Mouse (Mus musculus): ENCODE data around the gene Pcdh9.

The Pcdh9 gene

GRCm38 (mm10) chr14:93561577-93561976 is 328.9 kb downstream of the Pcdh9 start:
- DNase-seq (ENCODE audit: low spot score in 2 of 2) = no peak

GRCm38 (mm10) chr14:93553771-93554170 is 336.7 kb downstream of the Pcdh9 start:
- no peak for DNase-seq (ENCODE audit: low spot score in 2 of 2)

GRCm38 (mm10) chr14:93545575-93545974 is 344.9 kb downstream of the Pcdh9 start:
- DNase-seq (ENCODE audit: low spot score in 2 of 2) = no peak

- no peak for DNase-seq (ENCODE audit: low spot score in 2 of 2)
Measured at GRCm38 (mm10) chr14:93543970-93544627, 346.4 kb downstream of the Pcdh9 start.

GRCm38 (mm10) chr14:93543561-93543960 is 346.9 kb downstream of the Pcdh9 start:
- DNase-seq (ENCODE audit: low spot score in 2 of 2) = peak; percentile 22 to 56

- DNase-seq (ENCODE audit: low spot score in 2 of 2) = peak in 1 of 2 experiments; percentile 41
Measured at GRCm38 (mm10) chr14:93534928-93535327, 355.6 kb downstream of the Pcdh9 start.

GRCm38 (mm10) chr14:93523430-93523829 is 367.0 kb downstream of the Pcdh9 start:
- no peak for DNase-seq (ENCODE audit: low spot score in 2 of 2)

- DNase-seq (ENCODE audit: low spot score in 2 of 2) = no peak
Measured at GRCm38 (mm10) chr14:93520166-93520565, 370.3 kb downstream of the Pcdh9 start.

- DNase-seq (ENCODE audit: low spot score in 2 of 2) = no peak
Measured at GRCm38 (mm10) chr14:93516679-93517078, 373.8 kb downstream of the Pcdh9 start.

GRCm38 (mm10) chr14:93506107-93506506 is 384.4 kb downstream of the Pcdh9 start:
- no peak for DNase-seq (ENCODE audit: low spot score in 2 of 2)

GRCm38 (mm10) chr14:93498813-93499690 is 391.4 kb downstream of the Pcdh9 start:
- peak; percentile 8 to 21 for DNase-seq (ENCODE audit: low spot score in 2 of 2)

- DNase-seq (ENCODE audit: low spot score in 2 of 2) = no peak
Measured at GRCm38 (mm10) chr14:93474991-93475390, 415.5 kb downstream of the Pcdh9 start.

GRCm38 (mm10) chr14:93472494-93472893 is 418.0 kb downstream of the Pcdh9 start:
- DNase-seq (ENCODE audit: low spot score in 2 of 2) = no peak

GRCm38 (mm10) chr14:93463360-93463892 is 427.1 kb downstream of the Pcdh9 start:
- DNase-seq (ENCODE audit: low spot score in 2 of 2) = no peak

GRCm38 (mm10) chr14:93450930-93451665 is 439.4 kb downstream of the Pcdh9 start:
- DNase-seq (ENCODE audit: low spot score in 2 of 2) = no peak

- no peak for DNase-seq (ENCODE audit: low spot score in 2 of 2)
Measured at GRCm38 (mm10) chr14:93441852-93442251, 448.6 kb downstream of the Pcdh9 start.

GRCm38 (mm10) chr14:93437226-93437625 is 453.3 kb downstream of the Pcdh9 start:
- DNase-seq (ENCODE audit: low spot score in 2 of 2) = no peak

- peak; percentile 12 to 35 for DNase-seq (ENCODE audit: low spot score in 2 of 2)
Measured at GRCm38 (mm10) chr14:93416752-93417151, 473.7 kb downstream of the Pcdh9 start.

GRCm38 (mm10) chr14:93415496-93415895 is 475.0 kb downstream of the Pcdh9 start:
- DNase-seq (ENCODE audit: low spot score in 2 of 2) = no peak

GRCm38 (mm10) chr14:93409314-93409713 is 481.2 kb downstream of the Pcdh9 start:
- DNase-seq (ENCODE audit: low spot score in 2 of 2) = no peak

- DNase-seq (ENCODE audit: low spot score in 2 of 2) = no peak
Measured at GRCm38 (mm10) chr14:93407747-93408146, 482.7 kb downstream of the Pcdh9 start.

GRCm38 (mm10) chr14:93385090-93385489 is 505.4 kb downstream of the Pcdh9 start:
- DNase-seq (ENCODE audit: low spot score in 2 of 2) = no peak
